Mouse (Mus musculus) embryonic facial prominence, embryonic 15.5 days (tissue): ENCODE results near the gene Evi2b. TPM values are rescaled to one million over a fixed set of nuclear protein-coding genes. Genes with fewer than 3 reads are reported as not detected.

Source experiments
- ATAC-seq: fragments of 200-750 bp; cut with Nextera tagmentation; 2 replicates; pipeline ENCODE4 v1.8.0; 2017; ENCODE audit warnings: low read depth, moderate TSS enrichment; ENCODE audit not compliant: insufficient number of reproducible peaks, low FRiP score, low TSS enrichment
- H3K27ac ChIP-seq: fragments of 300-500 bp; sonication (generic); replicated peaks from 2 replicates; pipeline ENCODE4 v1.5.1; 2015; ENCODE audit warnings: mild to moderate bottlenecking, inconsistent platforms
- H3K27me3 ChIP-seq: fragments of 300-500 bp; sonication (generic); 2 replicates; pipeline ENCODE4 v1.6.1; 2015; ENCODE audit warnings: inconsistent platforms
- H3K36me3 ChIP-seq: fragments of 300-500 bp; sonication (generic); 2 replicates; pipeline ENCODE4 v1.6.1; 2015; ENCODE audit warnings: mild to moderate bottlenecking, inconsistent platforms
- H3K4me1 ChIP-seq: fragments of 300-500 bp; sonication (generic); 2 replicates; pipeline ENCODE4 v1.6.1; 2015; ENCODE audit warnings: inconsistent platforms
- H3K4me2 ChIP-seq: fragments of 300-500 bp; sonication (generic); replicated peaks from 2 replicates; pipeline ENCODE4 v1.6.1; 2015; ENCODE audit warnings: mild to moderate bottlenecking, inconsistent platforms
- H3K4me3 ChIP-seq: fragments of 300-500 bp; sonication (generic); replicated peaks from 2 replicates; pipeline ENCODE4 v1.5.1; 2015; ENCODE audit warnings: mild to moderate bottlenecking, inconsistent platforms
- H3K9ac ChIP-seq: fragments of 300-500 bp; sonication (generic); 2 replicates; pipeline ENCODE4 v1.6.1; 2015; ENCODE audit warnings: inconsistent platforms
- H3K9me3 ChIP-seq: fragments of 300-500 bp; sonication (generic); replicated peaks from 2 replicates; pipeline ENCODE4 v1.6.1; 2016; ENCODE audit warnings: inconsistent platforms
- WGBS: fragments of 180-500 bp; shearing (Covaris S2); methylation state at CpG from one replicate; pipeline ENCODE4 v1.1.7; 2015; 5-methylcytosine and 5-hydroxymethylcytosine counted together
- polyA plus RNA-seq: library from polyadenylated mRNA; unstranded; fragments of >200 nt; fragmentation: Nextera tagmentation; extraction: Ambion mirVana; gene quantifications from 2 replicates; pipeline ENCODE4 v1.2.1, GENCODE M21; 2015

Evi2b gene
- polyA plus RNA-seq, 1 experiment from 2014 or later, result 1.6 TPM

DNA sequence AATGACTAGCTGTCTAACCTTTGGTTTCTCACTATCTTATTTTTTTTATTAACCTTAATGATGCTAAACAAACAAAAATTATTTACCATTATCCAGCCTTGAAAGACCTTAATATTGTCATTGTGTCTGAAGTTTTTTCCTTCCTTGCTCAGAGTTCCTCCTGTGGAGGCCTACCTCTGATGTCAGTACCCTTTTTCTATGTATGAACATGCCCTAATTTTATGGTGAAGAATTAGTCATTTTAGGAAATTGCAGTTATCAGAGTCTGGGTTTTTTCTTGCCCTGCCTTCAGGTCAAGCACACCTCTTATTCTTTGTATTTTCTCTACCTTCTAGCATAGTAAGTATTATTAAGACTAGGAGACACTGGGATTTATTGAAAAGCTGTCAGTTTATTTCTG, 38.8 kb downstream of the Evi2b start:
- Histone ChIP-seq H3K4me2 (no peak overlapping the region), H3K4me3 (no peak overlapping the region), H3K4me1 (no peaks in the 10 kb centered on the region), H3K9me3 (no peaks in the 10 kb centered on the region), H3K9ac (no peak overlapping the region), H3K27me3 (no peaks in the 10 kb centered on the region), H3K27ac (no peak overlapping the region), H3K36me3 (peaks cover 9% of the 10 kb centered on the region; the same call in 1 of the 2 replicates)
- no peak for ATAC-seq

DNA sequence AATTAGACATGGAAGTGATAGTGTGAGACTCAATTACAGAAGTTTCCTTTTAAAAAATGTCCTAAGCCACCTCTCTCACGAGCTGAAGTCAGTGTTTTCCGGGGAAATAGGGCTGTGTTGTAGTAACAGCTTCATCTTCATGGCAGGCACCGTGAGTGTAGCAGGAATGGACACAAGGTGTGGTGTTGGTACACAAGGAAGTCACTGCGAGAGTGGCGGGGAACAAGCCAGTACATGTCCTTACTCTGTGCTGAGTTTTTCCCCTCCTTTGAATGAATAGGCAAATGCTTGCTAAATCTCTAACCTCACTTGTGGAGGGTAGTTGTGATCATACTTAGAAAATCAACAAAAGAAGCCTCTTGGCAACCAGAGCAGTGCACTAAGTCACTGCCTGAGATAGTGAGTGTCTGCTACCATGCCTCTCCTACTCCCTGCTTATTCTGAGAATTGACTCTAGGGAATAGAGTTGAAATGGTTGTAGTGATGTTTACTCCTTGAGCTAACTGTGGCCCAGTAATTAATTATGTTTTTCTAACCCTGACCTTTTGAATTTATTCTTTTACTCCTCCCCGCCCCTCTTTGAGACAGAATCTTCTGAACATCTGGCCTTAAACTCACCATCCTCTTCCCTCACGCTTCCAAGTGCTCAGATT, 39.6 kb downstream of the Evi2b start:
- no peaks in the 10 kb centered on the region for H3K9me3 ChIP-seq
- no peak overlapping the region for H3K9ac ChIP-seq
- WGBS, result 60% methylated on average over 7 of the region's 7 CpGs
- H3K4me3 ChIP-seq, result no peak overlapping the region
- no peak overlapping the region for H3K27ac ChIP-seq
- no peak overlapping the region for H3K4me2 ChIP-seq
- H3K27me3 ChIP-seq, result no peaks in the 10 kb centered on the region
- peaks cover 9% of the 10 kb centered on the region; the same call in 1 of the 2 replicates for H3K36me3 ChIP-seq
- no peaks in the 10 kb centered on the region for H3K4me1 ChIP-seq
- ATAC-seq, result no peak

DNA sequence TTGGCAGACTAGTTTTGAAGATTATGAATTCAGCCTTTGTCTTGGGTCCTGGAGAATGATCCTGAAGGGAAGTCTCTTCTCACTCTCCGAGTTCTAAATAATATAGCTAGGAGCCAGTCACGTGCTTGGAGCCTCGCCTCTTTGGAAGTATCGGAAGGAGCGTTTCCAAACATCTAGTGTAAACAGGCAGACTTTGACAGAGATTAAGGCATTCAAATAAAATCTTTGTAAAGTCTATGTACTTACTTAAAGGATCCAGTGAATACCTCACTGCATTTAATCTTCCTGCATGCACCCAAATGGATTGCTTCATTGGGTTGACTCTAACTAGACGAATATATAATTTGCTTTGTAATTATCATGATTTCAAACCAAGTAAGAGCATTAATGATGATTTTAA, 40.2 kb downstream of the Evi2b start:
- peaks cover 9% of the 10 kb centered on the region; the same call in 1 of the 2 replicates for H3K36me3 ChIP-seq
- no peak overlapping the region for H3K4me3 ChIP-seq
- no peaks in the 10 kb centered on the region for H3K9me3 ChIP-seq
- H3K4me2 ChIP-seq, result no peak overlapping the region
- H3K4me1 ChIP-seq, result no peaks in the 10 kb centered on the region
- H3K27ac ChIP-seq, result no peak overlapping the region
- H3K27me3 ChIP-seq, result no peaks in the 10 kb centered on the region
- no peak for ATAC-seq
- 80% methylated on average over 6 of the region's 6 CpGs for WGBS
- no peak overlapping the region for H3K9ac ChIP-seq

DNA sequence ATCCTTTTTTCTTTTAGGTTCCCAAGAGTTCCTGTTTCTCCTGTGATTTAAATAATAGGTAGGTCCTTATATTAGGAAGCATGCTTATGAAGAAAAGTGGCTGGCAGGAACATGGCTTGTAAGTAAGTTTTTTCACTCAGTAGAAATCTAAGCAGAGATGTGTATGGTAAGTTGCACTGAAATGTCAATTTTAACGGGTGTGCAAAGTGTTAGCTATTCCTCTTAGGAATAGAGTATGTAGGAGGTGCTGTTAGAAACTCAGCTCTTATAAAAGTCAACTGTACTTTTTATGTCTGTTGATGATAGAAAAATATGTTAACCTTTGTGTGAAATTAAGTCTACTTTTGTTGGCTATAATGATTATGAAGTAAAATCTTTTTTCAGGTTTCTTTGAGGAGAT, 55.5 kb downstream of the Evi2b start:
- Histone ChIP-seq H3K9me3 (no peaks in the 10 kb centered on the region), H3K36me3 (peaks cover 26% of the 10 kb centered on the region), H3K4me3 (no peak overlapping the region), H3K27ac (no peak overlapping the region), H3K4me2 (no peak overlapping the region), H3K9ac (no peak overlapping the region), H3K27me3 (no peaks in the 10 kb centered on the region), H3K4me1 (no peaks in the 10 kb centered on the region)
- ATAC-seq, result no peak
- WGBS, result 58% methylated on average over 1 of the region's 1 CpGs

Other genes starting within 250 kb of the Evi2b start
- gene Gm9964, start 226.9 kb downstream of the Evi2b start, polyA plus RNA-seq, result not detected in 2 replicates
- gene Nf1, start 184.1 kb downstream of the Evi2b start, polyA plus RNA-seq, result 6.1 and 6.4 TPM in 2 replicates
- gene Omg, start 19.7 kb downstream of the Evi2b start, polyA plus RNA-seq, result 0.21 and 0.29 TPM in 2 replicates
- gene Evi2, start 6.8 kb upstream of the Evi2b start, polyA plus RNA-seq, result 0.64 and 0.80 TPM in 2 replicates
- gene Evi2a, start 6.8 kb upstream of the Evi2b start, polyA plus RNA-seq, result 6.9 and 7.2 TPM in 2 replicates
- 5.4 and 6.0 TPM in 2 replicates for gene Rab11fip4, start 67.5 kb upstream of the Evi2b start, polyA plus RNA-seq